Mouse (Mus musculus): ENCODE results near the gene Smim4. TPM values are rescaled to one million over a fixed set of nuclear protein-coding genes. Genes with fewer than 3 reads are reported as not detected.

The Smim4 gene
- total RNA-seq, 4 experiments from 2014 or later = 67.6 to 109 (median 75.0) TPM

DNA sequence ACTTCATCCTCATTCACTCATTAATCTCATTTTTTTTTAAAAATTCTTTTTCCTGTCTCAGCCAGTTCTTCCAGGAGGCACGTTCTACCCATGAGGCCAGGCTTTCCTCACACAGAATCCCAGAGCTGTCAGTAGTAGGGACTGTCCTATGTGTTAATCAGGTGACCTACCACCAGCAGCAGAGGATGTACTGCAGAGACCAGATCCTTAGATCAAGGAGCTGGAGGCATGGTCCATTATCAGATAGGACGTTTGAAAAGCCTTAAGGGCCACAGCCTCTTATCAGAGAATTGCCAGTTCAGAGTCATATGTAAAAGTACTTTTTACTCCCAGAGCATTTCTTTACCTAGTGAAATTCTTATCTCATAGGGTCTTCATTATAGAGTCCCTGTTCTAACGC is 14.7 kb downstream of the Smim4 start:
- no peak for DNase-seq

DNA sequence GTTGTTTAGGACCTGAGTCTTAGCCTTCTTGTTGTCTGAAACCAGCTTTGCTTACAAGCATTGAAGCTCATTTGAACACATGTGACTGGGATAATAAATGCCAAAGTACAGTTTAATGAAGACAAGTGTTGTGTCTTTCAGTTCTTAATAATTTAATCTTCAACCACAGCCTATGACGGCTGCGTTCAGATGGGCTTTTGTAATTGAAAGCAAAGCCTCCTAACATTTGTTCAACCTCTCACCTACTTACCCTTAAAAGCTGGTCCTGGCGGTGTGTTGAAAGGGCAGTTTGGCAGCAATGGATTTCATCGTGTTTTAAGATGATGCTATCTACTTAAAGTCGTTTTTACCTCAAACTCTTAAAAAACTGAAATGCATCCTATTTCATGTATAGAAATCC is 16.6 kb downstream of the Smim4 start:
- DNase-seq = no peak

DNA sequence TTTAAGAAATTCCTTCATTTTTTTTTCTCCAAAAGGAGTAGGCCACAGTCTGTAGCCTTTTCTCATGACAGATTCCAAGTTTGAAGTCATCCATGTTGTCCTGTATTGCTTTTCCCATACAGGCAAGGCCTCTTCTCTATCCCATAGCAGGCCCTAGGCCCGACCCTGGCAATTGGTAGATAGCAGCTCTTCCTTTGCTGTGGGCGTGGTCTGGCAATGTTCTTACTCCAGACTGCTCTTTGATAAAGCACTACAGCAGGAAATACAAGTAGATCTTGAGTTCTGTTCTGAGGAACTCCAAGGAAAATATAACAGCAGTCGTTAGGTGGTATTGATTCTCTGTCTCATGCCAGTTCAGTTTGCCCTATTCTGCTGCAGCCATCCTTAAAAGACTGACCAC is 18.1 kb downstream of the Smim4 start:
- no peak for DNase-seq

DNA sequence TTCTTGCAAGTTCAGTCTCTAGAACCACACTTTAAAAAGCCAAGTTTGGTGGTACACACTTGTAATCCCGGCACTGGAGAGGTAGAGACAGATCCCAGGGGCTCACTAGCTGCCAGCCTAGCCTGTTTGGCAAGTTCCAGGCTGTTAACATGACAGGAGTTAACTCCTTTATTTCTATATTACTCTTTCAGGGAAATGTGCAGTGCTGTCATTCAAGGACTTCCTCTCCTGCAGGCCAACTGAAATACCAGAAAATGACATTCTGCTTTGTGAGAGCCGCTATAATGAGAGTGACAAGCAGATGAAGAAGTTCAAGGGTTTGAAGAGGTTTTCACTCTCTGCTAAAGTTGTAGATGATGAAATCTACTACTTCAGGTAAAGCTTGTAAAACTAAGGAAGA is 23.6 kb downstream of the Smim4 start:
- DNase-seq = no peak

DNA sequence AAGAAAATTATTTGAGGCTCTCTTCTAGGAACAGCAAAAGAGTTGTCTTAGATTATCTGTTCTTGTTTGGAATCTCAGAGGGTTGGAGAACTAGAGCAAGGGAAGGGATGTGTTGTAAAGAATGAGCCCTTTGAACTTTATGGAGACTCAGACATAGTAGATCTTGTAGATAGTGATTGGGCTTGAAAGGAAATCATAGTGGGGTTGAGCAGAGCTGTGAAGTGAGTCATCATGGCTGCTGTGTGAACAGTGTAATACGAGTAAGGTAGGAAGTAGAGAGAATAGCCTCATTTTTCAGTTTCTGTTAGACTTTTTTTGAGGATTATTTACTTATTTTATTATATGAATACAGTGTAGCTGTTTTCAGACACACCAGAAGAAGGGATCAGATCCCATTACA is 38.8 kb downstream of the Smim4 start:
- no peak for DNase-seq

DNA sequence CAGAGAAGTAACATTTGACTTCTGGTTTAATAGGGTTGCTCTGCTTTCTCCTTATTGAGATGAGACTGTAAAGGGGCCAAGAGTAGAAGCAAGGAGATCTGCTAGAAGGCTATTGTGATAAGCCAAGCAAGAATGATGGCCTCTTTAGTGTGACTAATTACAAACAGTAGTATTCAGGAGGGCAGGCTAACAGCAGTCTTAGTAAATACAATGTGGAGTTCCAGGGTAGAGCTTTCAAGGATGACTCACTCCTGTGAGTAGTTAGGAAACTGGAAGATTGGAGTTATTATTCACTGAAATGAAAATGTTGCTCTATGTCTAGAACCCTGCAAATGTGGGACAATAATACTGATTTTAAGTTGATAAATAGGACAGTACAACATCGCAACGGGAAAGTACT is 40.2 kb downstream of the Smim4 start:
- DNase-seq = no peak

DNA sequence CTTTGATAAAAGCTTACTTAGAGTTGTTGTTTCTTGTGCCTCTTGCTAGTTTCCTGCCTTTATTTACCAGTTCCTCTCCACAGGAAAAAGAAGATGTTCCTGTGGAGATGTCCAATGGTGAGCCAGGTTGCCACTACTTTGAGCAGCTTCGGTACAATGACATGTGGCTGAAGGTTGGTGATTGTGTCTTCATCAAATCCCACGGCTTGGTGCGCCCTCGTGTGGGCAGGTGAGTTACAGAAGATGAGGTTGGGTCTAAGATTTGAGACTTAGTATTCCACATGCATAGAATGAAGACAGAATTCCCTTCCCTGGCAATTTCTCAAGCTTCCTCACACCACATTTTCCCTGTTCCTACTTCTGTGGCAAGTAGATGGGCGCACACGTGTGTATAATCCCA is 41.3 kb downstream of the Smim4 start:
- DNase-seq = no peak

DNA sequence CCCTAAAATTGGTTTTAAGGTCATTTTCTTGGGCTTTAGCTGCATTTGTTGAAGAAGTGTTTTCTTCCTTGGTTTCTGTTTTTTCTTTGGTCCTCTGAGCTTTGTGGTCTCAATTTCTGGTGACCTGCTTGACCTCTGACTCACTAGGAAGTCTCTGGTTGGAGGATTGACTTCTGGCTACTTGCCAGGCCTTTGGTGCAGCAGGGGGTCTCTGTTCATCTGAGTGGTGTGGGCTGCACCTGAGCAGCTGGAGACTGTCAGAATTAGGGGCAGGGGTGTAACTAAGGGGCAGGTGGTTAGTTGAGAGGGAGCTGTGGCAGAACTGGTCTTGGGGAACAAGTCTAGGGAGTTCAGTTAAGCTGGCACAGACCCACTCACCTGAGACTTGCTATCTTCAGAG is 47.6 kb downstream of the Smim4 start:
- no peak for DNase-seq

DNA sequence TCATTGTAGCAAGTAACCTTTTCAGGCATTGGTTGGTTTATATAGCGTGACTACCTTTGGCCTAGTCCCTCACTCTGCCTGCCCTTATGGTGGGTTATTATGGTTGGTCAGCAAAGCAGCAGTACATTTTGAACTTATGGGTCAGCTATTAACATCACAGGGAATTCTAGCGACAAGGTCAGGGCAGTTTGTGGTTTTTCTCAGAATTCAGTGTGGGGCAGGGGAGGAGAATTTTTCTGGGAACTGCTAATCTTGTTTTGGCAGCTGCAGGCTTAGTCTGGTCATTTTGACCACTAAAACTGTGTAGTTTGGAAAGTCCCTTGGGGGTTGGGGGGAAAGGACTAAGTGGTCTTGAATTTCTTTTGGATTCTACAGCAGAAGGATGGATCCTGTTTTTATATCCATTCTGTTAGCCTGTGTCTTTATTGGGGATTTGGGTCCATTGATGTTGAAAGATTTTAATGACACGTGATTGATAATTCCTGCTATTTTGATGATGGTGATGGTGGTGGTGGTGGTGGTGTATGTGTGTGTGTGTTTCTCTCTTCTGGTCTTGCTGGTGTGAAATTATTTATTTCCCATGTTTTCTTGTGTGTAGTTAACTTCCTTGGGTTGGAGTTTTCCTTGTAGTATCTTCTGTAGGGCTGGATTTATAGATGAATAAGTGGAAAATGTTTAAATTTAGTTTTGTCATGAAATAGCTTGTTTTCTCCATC is 49.3 kb downstream of the Smim4 start:
- no peak for DNase-seq

DNA sequence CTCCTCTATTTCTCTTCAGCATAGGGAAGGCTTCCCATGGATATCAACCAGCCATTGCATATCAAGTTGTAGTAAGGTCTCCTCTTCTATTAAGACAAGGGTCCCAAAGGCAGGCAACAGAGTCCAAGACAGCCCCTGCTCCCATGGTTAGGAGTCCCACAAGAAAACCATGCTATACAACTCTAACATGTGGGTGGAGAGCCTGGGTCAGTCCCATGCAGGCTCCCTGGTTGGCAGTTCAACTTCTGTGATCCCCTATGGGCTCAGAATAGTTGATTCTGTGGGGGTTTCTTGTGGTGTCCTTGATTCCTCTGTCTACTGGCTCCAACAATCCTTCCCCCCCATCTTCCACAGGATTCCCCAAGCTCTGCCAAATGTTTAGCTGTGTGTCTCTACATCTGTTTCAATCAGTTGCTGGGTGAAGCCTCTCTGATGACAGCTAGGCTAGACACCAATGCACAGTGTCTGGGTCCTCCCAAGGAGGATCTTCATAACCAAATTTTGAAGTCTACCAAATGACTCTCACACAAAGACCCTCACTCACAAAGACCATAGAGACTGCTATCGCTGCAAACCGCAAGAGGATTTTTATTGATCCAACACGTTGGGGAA is 50.1 kb downstream of the Smim4 start:
- no peak for DNase-seq

DNA sequence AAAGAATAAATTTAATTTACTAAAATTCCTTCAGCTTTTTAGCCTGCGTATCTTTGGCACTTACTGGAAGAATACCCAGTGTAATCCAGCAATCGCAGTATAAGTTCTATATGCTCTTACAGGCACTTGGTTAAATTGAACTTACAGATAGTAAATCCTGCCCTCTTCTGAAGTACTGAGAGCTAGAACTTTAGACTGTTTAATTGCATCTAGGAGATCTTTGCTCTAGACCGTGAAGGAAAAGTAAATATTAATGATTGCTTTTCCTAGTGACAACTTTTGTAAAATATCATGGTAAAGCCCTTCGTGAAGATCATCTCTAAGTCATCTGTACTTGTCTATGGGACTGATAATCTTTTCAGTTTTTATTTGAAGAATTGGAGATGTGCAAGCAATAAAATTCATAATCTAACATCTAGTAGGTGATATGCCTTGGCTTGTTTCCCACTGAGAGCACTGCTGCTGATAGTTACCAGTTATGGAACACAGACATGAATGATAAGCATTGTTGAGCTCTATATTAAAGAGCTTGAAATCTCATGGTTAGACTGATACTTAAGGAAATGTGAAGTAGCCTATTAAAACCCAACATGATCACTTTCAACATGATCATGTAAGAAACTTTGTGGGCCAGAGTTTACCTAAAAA is 59.5 kb downstream of the Smim4 start:
- DNase-seq = no peak

DNA sequence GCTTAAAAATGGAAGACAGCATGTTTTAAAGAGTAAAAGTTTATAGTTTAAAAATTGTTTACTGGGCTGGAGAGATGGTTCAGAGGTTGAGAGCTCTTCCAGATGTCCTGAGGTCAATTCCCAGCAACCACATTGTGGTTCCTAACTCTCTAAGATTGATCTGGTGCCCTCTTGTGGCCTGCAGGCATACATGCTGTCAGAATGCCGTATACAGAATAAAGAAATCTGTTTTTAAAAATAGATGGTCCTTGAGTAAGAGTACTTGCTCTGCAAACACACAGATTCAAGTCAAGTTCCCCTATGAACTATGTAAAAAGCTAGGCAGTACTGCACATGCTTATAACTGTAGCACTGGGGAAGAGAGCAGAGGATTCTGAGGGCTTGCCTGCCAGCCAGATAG is 66.5 kb downstream of the Smim4 start:
- DNase-seq = no peak

DNA sequence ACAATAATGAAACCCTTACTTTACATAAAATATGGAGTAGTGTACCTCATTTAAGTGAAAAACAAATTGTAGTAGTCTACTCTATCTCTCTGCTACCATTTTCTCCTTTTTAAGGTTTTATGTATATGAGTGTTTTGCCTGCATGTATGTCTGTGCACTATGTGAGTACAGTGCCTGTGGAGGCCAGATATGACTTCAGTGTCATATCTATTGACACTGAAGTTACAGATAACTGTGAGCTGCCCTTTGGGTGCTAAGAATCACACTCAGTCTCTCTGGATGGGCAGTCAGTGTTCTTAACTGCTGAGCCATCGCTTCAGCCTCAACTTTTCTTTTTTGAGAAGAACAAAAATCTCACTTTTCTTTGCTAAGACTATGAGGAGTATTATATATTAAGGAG is 82.9 kb downstream of the Smim4 start:
- no peak for DNase-seq

DNA sequence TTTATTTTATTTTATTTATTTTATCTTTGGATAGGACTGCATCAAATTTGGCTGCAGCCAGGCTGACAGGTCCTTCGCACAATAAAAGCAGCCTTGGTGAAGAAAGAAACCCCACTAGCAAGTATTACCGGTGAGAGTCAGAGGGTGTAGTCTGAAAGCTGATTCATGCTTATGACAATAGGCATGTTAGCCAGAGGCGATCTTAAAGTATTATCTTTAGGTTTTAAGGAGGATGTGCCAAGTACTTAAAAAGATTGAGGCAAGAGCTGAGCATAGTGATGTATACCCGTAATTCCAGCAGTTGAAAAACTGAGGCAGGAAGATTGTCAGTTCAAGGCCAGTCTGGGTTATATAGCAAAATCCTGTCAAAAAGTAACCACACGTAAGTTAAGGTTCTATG is 83.5 kb downstream of the Smim4 start:
- DNase-seq = no peak

Other genes starting within 250 kb of the Smim4 start
- 1 to 10 TPM; 1.7 to 2.9 (median 2.7) TPM for gene Mustn1, start 249.8 kb downstream of the Smim4 start, total RNA-seq (2022)
- 1 to 10 TPM in 3 of 4 experiments, under 1 TPM in 1; 0.65 to 4.7 (median 2.9) TPM for gene Itih4, start 242.5 kb downstream of the Smim4 start, total RNA-seq (2022)
- 1 to 10 TPM in 1 of 4 experiments, under 1 TPM in 3; 0.38 to 1.0 (median 0.59) TPM for gene Itih3, start 205.2 kb downstream of the Smim4 start, total RNA-seq (2022)
- gene Itih1, start 185.7 kb downstream of the Smim4 start, total RNA-seq (2022) = under 1 TPM in 3 of 4 experiments, not detected in 1; 0.09 to 0.51 (median 0.17) TPM
- gene Nek4, start 177.6 kb downstream of the Smim4 start, total RNA-seq (2022) = 10 to 100 TPM; 13.4 to 17.9 (median 13.8) TPM
- gene Glt8d1, start 127.6 kb downstream of the Smim4 start, total RNA-seq (2022) = 10 to 100 TPM; 50.0 to 90.5 (median 70.5) TPM
- 100 to 1,000 TPM; 232 to 268 (median 251) TPM for gene Spcs1, start 127.3 kb downstream of the Smim4 start, total RNA-seq (2022)
- gene Pbrm1, start 109.8 kb downstream of the Smim4 start, total RNA-seq (2022) = 10 to 100 TPM; 52.9 to 66.2 (median 61.2) TPM
- 10 to 100 TPM; 69.1 to 99.4 (median 83.9) TPM for gene Gnl3, start 109.8 kb downstream of the Smim4 start, total RNA-seq (2022)
- gene Nt5dc2, start 2.1 kb upstream of the Smim4 start, total RNA-seq (2022) = 10 to 100 TPM; 25.6 to 41.4 (median 36.6) TPM
- gene Stab1, start 39.7 kb upstream of the Smim4 start, total RNA-seq (2022) = 100 to 1,000 TPM in 2 of 4 experiments, 10 to 100 TPM in 2; 75.8 to 142 (median 116) TPM
- 1 to 10 TPM; 1.1 to 3.3 (median 1.9) TPM for gene Tnnc1, start 79.4 kb upstream of the Smim4 start, total RNA-seq (2022)
- 100 to 1,000 TPM; 331 to 526 (median 414) TPM for gene Nisch, start 88.0 kb upstream of the Smim4 start, total RNA-seq (2022)
- 10 to 100 TPM in 3 of 4 experiments, 1 to 10 TPM in 1; 8.8 to 12.4 (median 10.8) TPM for gene Sema3g, start 88.9 kb upstream of the Smim4 start, total RNA-seq (2022)
- 1 to 10 TPM; 7.1 to 8.5 (median 8.2) TPM for gene Phf7, start 122.4 kb upstream of the Smim4 start, total RNA-seq (2022)
- gene Bap1, start 122.5 kb upstream of the Smim4 start, total RNA-seq (2022) = 10 to 100 TPM; 64.5 to 70.6 (median 68.0) TPM
- gene Dnah1, start 194.9 kb upstream of the Smim4 start, total RNA-seq (2022) = 1 to 10 TPM; 1.6 to 5.4 (median 3.1) TPM
- 10 to 100 TPM; 42.7 to 51.4 (median 48.7) TPM for gene Capn7, start 207.7 kb upstream of the Smim4 start, total RNA-seq (2022)

All from adrenal gland, adult 8-10 months (tissue).